Mouse (Mus musculus) CD4-positive helper T cell, adult 2 months (primary cell): ENCODE results near the gene Tenm4.

ENCODE experiments used
- DNase-seq: peaks from one replicate; pipeline ENCODE4 v3.0.0-alpha.2; 2012; ENCODE audit warnings: low read depth, missing footprints, low spot score

The Tenm4 gene

GRCm38 (mm10) chr7:96242328-96243185, 71.5 kb downstream of the Tenm4 start:
- no peak for DNase-seq

GRCm38 (mm10) chr7:96244796-96245195, 73.8 kb downstream of the Tenm4 start:
- no peak for DNase-seq

GRCm38 (mm10) chr7:96259630-96260029, 88.6 kb downstream of the Tenm4 start:
- no peak for DNase-seq

- DNase-seq, result no peak
These were observed 91.1 kb downstream of the Tenm4 start for GRCm38 (mm10) chr7:96262182-96262581.

- DNase-seq, result no peak
These were observed 94.9 kb downstream of the Tenm4 start for GRCm38 (mm10) chr7:96265941-96266340.

GRCm38 (mm10) chr7:96267266-96267665, 96.2 kb downstream of the Tenm4 start:
- DNase-seq, result no peak

- DNase-seq, result no peak
These were observed 99.6 kb downstream of the Tenm4 start for GRCm38 (mm10) chr7:96270684-96271083.

GRCm38 (mm10) chr7:96272068-96272467, 101.0 kb downstream of the Tenm4 start:
- DNase-seq, result no peak

GRCm38 (mm10) chr7:96274486-96274885, 103.4 kb downstream of the Tenm4 start:
- no peak for DNase-seq

- DNase-seq, result no peak
These were observed 106.5 kb downstream of the Tenm4 start for GRCm38 (mm10) chr7:96277550-96277949.

- no peak for DNase-seq
These were observed 107.3 kb downstream of the Tenm4 start for GRCm38 (mm10) chr7:96278378-96278777.

- no peak for DNase-seq
These were observed 109.7 kb downstream of the Tenm4 start for GRCm38 (mm10) chr7:96280795-96281194.

GRCm38 (mm10) chr7:96290576-96290975, 119.5 kb downstream of the Tenm4 start:
- no peak for DNase-seq

- DNase-seq, result no peak
These were observed 124.9 kb downstream of the Tenm4 start for GRCm38 (mm10) chr7:96295959-96296358.

GRCm38 (mm10) chr7:96300826-96301397, 129.9 kb downstream of the Tenm4 start:
- no peak for DNase-seq

- DNase-seq, result no peak
These were observed 130.8 kb downstream of the Tenm4 start for GRCm38 (mm10) chr7:96301813-96302212.

GRCm38 (mm10) chr7:96303963-96304362, 132.9 kb downstream of the Tenm4 start:
- no peak for DNase-seq

GRCm38 (mm10) chr7:96305382-96305935, 134.4 kb downstream of the Tenm4 start:
- DNase-seq, result no peak

- DNase-seq, result no peak
These were observed 137.1 kb downstream of the Tenm4 start for GRCm38 (mm10) chr7:96308106-96308505.

- DNase-seq, result no peak
These were observed 158.3 kb downstream of the Tenm4 start for GRCm38 (mm10) chr7:96329343-96329742.

- no peak for DNase-seq
These were observed 160.1 kb downstream of the Tenm4 start for GRCm38 (mm10) chr7:96331186-96331585.

GRCm38 (mm10) chr7:96334361-96334760, 163.3 kb downstream of the Tenm4 start:
- DNase-seq, result no peak

- DNase-seq, result no peak
These were observed 165.3 kb downstream of the Tenm4 start for GRCm38 (mm10) chr7:96336376-96336775.
